Mouse (Mus musculus): Measurements from ENCODE around the gene Magix.

GRCm38 (mm10) chrX:7680864-7681263 is at the start of gene Magix:
- TF ChIP-seq GATA1 (IDR thresholded peaks at IDR 0.05; ENCODE audit: borderline replicate concordance, low read length), result no peak
- TF ChIP-seq FLI1 (IDR thresholded peaks at IDR 0.05; ENCODE audit: low read length), result no peak

Data from megakaryocyte, embryonic 14.5 days (primary cell).